Mouse (Mus musculus) embryonic facial prominence, embryonic 11.5 days (tissue): ENCODE measurements around the gene Mdp1. TPM values are rescaled to one million over a fixed set of nuclear protein-coding genes. Genes with fewer than 3 reads are reported as not detected.

Experiments used
- ATAC-seq: fragments of 200-750 bp; cut with Nextera tagmentation; replicated peaks from 2 replicates; pipeline ENCODE4 v1.8.0; 2017; ENCODE audit warnings: low read depth; ENCODE audit not compliant: insufficient number of reproducible peaks, low FRiP score, low TSS enrichment
- DNase-seq: peaks from one replicate; pipeline ENCODE4 v3.0.0-alpha.2; 2015; ENCODE audit warnings: low spot score
- H3K27ac ChIP-seq: fragments of 300-500 bp; sonication (generic); replicated peaks from 2 replicates; pipeline ENCODE4 v1.5.1; 2014; ENCODE audit warnings: mild to moderate bottlenecking, low read depth, low read length, control low read depth
- H3K27me3 ChIP-seq: fragments of 300-500 bp; sonication (generic); 2 replicates; pipeline ENCODE4 v1.6.1; 2014; ENCODE audit warnings: mild to moderate bottlenecking, low read length, moderate library complexity, mixed read lengths; ENCODE audit not compliant: control insufficient read depth, insufficient read depth
- H3K36me3 ChIP-seq: fragments of 300-500 bp; sonication (generic); replicated peaks from 2 replicates; pipeline ENCODE4 v1.6.1; 2014; ENCODE audit warnings: low read depth, mild to moderate bottlenecking, low read length, moderate library complexity, mixed read lengths; ENCODE audit not compliant: control insufficient read depth, insufficient read depth
- H3K4me1 ChIP-seq: fragments of 300-500 bp; sonication (generic); 2 replicates; pipeline ENCODE4 v1.6.1; 2014; ENCODE audit warnings: low read length, mixed read lengths; ENCODE audit not compliant: control insufficient read depth, insufficient read depth
- H3K4me2 ChIP-seq: fragments of 300-500 bp; sonication (generic); 2 replicates; pipeline ENCODE4 v1.6.1; 2014; ENCODE audit warnings: low read depth, mild to moderate bottlenecking, control low read depth, low read length, moderate library complexity
- H3K4me3 ChIP-seq: fragments of 300-500 bp; sonication (generic); 2 replicates; pipeline ENCODE4 v1.5.1; 2014; ENCODE audit warnings: low read depth, low read length, control low read depth
- H3K9ac ChIP-seq: fragments of 300-500 bp; sonication (generic); replicated peaks from 2 replicates; pipeline ENCODE4 v1.6.1; 2014; ENCODE audit warnings: mild to moderate bottlenecking, control low read depth, low read length
- H3K9me3 ChIP-seq: fragments of 300-500 bp; sonication (generic); replicated peaks from 2 replicates; pipeline ENCODE4 v1.6.1; 2016; ENCODE audit warnings: mild to moderate bottlenecking, low read length, inconsistent platforms, mixed read lengths; ENCODE audit not compliant: control insufficient read depth
- WGBS: fragments of 180-500 bp; shearing (Covaris S2); extraction: QIAGEN DNeasy Blood & Tissue Kit; methylation state at CpG from one replicate; pipeline ENCODE4 v1.1.7; 2014; 5-methylcytosine and 5-hydroxymethylcytosine counted together
- polyA plus RNA-seq: library from polyadenylated mRNA; unstranded; fragments of >200 nt; fragmentation: Nextera tagmentation; extraction: Ambion mirVana; gene quantifications from 2 replicates; pipeline ENCODE4 v1.2.1, GENCODE M21; 2014

Mdp1 gene
- polyA plus RNA-seq, 1 experiment from 2014 or later, result 63.6 TPM

DNA sequence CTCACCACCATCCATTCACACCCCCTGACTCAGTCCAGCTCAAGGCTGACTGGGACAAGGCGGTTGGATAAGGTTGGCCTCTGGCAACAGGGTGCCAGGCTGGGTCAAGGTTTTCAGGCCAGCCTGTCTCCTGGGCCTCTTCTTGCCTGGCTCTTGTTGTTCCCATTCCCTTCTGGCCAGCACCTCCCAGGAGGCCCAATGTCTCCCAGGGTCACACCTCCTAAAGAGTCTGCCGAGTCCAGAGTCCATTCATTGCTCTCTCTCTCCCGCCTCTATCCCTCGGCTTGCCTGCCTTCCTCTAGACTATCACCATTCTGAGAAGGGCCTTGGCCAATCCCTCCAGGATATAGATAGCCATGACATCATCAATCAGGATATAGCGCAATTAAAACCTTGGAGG, 2.3 kb downstream of the Mdp1 start:
- H3K4me3 ChIP-seq, result no peak overlapping the region
- WGBS, result 96% methylated on average over 5 of the region's 5 CpGs
- ATAC-seq, result no peak

DNA sequence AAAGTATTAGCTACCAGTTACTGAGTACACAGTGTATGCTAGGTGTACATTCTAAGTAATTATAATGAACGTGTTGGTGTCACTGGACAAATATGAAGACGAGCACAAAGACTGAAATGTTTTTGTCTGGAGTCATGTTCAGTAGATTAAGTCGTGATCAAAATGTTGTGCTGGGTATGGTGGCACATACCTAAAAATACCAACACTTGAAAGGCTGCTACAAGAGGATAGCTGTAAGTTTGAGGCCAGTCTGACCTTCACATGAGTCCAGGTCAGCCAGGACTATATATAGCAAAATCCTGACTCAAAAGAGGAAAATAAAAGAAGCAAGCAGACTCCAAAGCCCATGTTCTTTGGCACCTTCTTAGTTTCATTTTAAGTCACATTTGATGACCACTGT, 3.4 kb downstream of the Mdp1 start:
- Histone ChIP-seq H3K27me3 (no peaks in the 10 kb centered on the region), H3K27ac (no peak overlapping the region), H3K36me3 (no peaks in the 10 kb centered on the region; the same call in 1 of the 2 replicates), H3K4me2 (no peak overlapping the region), H3K9me3 (no peaks in the 10 kb centered on the region), H3K4me1 (no peaks in the 10 kb centered on the region), H3K9ac (no peak overlapping the region), H3K4me3 (no peak overlapping the region)
- 81% methylated on average over 3 of the region's 3 CpGs for WGBS
- DNase-seq (no peak), ATAC-seq (no peak)

More for the DNA sequence above, 2.3 kb downstream of the Mdp1 start:
- no peaks in the 10 kb centered on the region for H3K27me3 ChIP-seq
- H3K9ac ChIP-seq, result no peak overlapping the region
- H3K4me1 ChIP-seq, result no peaks in the 10 kb centered on the region
- DNase-seq, result no peak
- H3K4me2 ChIP-seq, result no peak overlapping the region
- no peak overlapping the region for H3K27ac ChIP-seq
- no peaks in the 10 kb centered on the region; the same call in 1 of the 2 replicates for H3K36me3 ChIP-seq
- H3K9me3 ChIP-seq, result no peaks in the 10 kb centered on the region

DNA sequence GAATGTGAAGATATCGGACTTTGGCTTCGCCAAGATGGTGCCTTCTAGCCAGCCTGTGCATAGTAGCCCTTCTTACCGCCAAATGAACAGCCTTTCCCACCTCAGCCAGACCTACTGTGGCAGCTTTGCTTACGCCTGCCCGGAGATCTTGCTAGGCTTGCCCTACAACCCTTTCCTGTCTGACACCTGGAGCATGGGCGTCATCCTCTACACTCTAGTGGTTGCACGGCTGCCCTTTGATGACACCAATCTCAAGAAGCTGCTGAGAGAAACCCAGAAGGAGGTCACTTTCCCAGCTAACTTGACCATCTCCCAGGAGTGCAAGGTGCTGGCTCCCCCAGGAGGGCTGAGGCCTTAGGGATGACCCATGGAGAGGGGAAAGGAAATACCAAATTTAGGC, 8.8 kb downstream of the Mdp1 start:
- Histone ChIP-seq H3K9me3 (no peaks in the 10 kb centered on the region), H3K9ac (no peak overlapping the region), H3K4me2 (no peak overlapping the region), H3K27ac (no peak overlapping the region), H3K27me3 (no peaks in the 10 kb centered on the region), H3K36me3 (no peaks in the 10 kb centered on the region), H3K4me1 (no peaks in the 10 kb centered on the region), H3K4me3 (no peak overlapping the region)
- DNase-seq (no peak), ATAC-seq (no peak)
- WGBS, result 92% methylated on average over 7 of the region's 7 CpGs

DNA sequence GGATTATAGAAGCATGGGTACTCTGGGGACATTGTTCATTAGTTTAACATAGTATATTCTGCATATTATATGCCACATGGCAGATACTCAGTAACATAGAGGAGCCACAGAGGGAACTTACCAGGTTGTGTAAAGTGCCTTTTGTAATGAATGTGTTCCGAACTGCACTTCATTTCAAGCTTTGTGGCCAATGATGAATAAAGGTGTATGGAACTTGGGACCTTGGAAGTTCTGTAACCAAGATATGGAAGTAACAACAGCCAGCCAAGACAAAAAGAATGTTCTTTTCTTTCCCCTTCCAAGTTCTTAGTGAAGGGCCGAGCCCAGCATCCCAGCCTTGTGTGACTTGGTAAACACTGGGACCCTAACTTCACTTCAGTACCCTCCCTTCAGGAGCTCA, 10.4 kb downstream of the Mdp1 start, which contains the start of gene Tssk4:
TSS of gene Tssk4 (plus strand) at position 301 of the 400 bp plus-strand sequence.
- H3K9ac ChIP-seq, result no peak within 1 kb of the TSS
- no peak within 1 kb of the TSS for H3K27ac ChIP-seq
- no peaks in the 10 kb centered on the region for H3K36me3 ChIP-seq
- no peak for ATAC-seq
- WGBS, result 88% methylated on average over 2 of the region's 2 CpGs
- no peaks in the 10 kb centered on the region for H3K27me3 ChIP-seq
- H3K4me2 ChIP-seq, result no peak within 1 kb of the TSS
- no peaks in the 10 kb centered on the region for H3K4me1 ChIP-seq
- no peak within 1 kb of the TSS for H3K4me3 ChIP-seq
- H3K9me3 ChIP-seq, result no peaks in the 10 kb centered on the region
- DNase-seq, result no peak

DNA sequence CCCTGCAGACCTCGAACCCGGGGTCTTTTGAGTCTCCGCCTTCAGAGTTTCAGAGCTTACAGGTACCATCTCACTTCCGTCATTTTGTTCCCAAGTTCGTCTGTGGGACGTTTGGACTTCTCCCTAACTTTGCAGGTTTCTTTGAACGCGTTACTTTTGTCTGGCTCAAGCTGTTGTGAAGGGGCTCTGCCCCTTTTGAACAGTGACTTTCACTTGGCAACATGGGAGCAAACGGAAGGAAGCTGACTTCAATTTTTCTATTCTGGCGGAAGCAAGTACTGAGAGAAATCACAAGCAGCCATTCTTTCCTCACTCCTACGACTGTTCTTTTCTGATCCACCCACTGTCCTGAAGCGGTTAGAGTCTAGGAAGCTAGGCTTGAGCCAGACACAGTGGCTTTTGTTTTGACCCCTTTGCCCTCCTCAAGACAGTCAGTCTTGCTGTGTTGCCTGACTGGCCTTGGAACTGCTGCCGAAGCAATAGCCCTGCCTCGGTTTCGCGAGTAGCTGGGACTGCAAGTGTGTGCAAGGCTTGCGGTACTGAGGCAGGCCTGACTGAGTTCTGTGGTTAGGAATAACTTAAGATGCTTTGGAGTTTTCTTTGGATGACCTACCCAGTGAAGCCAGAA, 15.9 kb downstream of the Mdp1 start:
- no peak for DNase-seq
- no peaks in the 10 kb centered on the region for H3K27me3 ChIP-seq
- no peak for ATAC-seq
- H3K36me3 ChIP-seq, result no peaks in the 10 kb centered on the region; the same call in 1 of the 2 replicates
- H3K9ac ChIP-seq, result peak overlapping the region; percentile 96
- WGBS, result 22% methylated on average over 17 of the region's 17 CpGs
- H3K4me2 ChIP-seq, result peak overlapping the region; percentile 50
- no peaks in the 10 kb centered on the region for H3K4me1 ChIP-seq
- no peak overlapping the region for H3K27ac ChIP-seq
- no peaks in the 10 kb centered on the region for H3K9me3 ChIP-seq
- peak overlapping the region; percentile 93 for H3K4me3 ChIP-seq

DNA sequence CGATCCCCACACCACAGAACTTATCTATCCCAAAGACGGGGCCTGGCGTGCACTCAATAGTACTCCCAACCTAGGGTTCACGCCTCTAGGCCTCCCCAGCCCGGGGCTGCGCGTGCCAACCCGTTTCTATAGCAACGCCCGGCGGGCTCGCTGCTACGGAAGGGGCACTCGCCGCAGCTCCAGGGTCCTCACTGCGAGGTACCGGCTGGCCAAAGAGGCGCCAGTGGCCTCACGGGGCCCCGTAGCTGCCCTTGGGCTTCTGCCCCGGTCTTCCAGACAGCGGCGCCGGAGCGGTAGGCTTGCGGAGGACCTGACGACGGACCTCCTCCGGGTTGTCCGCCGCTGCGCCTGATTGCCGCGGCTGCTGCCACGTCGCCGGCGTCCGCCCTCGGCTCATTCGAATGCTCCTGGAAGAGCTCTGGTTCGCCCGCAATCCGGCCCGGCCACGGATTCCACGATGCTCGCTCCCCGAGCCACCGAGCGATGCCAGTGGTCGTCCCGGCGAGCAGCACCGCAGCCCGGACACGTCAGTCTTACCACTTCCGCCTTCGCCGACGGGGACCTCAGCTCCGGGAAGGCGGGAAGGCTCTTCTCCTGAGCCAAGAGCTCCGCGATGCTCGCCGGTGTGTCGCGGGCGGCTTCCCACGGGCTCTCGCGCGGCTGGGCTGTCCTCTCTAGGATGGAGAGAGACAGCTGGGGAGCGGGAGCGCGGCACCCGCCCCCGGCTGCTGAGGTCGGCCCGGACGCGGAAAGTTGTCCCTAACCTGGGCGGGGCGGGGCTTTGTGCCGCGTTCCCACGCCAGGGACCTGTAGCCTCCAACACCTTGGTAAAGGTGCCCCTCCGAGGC, 17.0 kb downstream of the Mdp1 start, which contains the start of gene Tm9sf1:
TSS of gene Tm9sf1 (minus strand) at position 747 of the 848 bp plus-strand sequence.
- WGBS, result under 1% methylated on average over 89 of the region's 89 CpGs
- Histone ChIP-seq H3K9ac (peak within 1 kb of the TSS; percentile 96), H3K4me3 (peak within 1 kb of the TSS; percentile 93), H3K27me3 (no peaks in the 10 kb centered on the region), H3K9me3 (no peaks in the 10 kb centered on the region), H3K36me3 (peaks cover 2% of the 10 kb centered on the region; the same call in 1 of the 2 replicates), H3K4me1 (no peaks in the 10 kb centered on the region), H3K4me2 (peak within 1 kb of the TSS; percentile 50), H3K27ac (peak within 1 kb of the TSS; percentile 95)
- peak; percentile 82 for DNase-seq
- peak; percentile 78 for ATAC-seq

DNA sequence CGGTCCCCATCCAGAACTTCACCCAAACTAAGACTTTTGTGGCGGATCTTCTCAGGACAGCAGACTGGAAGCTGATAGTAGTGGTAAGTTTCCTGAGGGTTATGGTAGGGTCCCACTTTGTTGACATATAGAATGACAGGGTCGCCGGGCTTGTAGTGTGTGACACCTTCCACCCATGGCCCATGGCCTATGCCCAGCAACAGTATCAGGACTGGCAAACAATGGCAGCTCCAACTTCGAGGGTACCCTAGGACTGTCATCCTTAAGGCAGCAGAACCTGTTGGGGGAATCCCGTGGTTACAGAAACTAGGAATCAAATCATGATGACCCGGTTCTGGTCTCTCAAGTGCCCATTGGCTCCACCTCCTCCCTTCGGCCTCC, 17.6 kb downstream of the Mdp1 start:
- DNase-seq (no peak), ATAC-seq (peak; percentile 25; the same call in 1 of the 2 replicates)
- Histone ChIP-seq H3K9ac (peak overlapping the region; percentile 96), H3K36me3 (peaks cover 2% of the 10 kb centered on the region; the same call in 1 of the 2 replicates), H3K27ac (peak overlapping the region; percentile 95; the same call in 1 of the 2 replicates), H3K4me2 (peak overlapping the region; percentile 50), H3K4me1 (no peaks in the 10 kb centered on the region), H3K27me3 (no peaks in the 10 kb centered on the region), H3K9me3 (no peaks in the 10 kb centered on the region), H3K4me3 (peak overlapping the region; percentile 93)
- WGBS, result 22% methylated on average over 8 of the region's 8 CpGs

DNA sequence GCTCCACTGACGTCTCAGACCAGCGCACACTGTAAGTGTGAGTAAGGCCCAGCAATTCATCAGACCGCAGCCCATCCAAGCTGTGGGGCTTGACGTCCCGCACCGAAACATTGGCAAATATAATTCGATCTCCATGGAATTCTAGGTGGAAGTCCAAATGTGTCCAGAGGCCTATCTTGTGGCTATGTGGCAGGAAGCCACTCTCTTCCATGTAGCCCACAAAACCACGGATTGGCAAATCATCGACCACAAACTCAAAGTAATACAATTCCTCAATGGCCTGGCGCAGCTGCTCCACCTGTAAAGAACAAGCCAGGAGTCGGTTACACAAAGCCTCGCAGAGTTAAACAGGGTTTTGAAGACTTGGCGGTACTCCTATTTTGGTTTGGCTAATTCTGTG, 19.0 kb downstream of the Mdp1 start:
- Histone ChIP-seq H3K9me3 (no peaks in the 10 kb centered on the region), H3K9ac (no peak overlapping the region), H3K36me3 (peaks cover 6% of the 10 kb centered on the region), H3K4me1 (no peaks in the 10 kb centered on the region), H3K4me3 (no peak overlapping the region), H3K27ac (no peak overlapping the region), H3K4me2 (no peak overlapping the region), H3K27me3 (no peaks in the 10 kb centered on the region)
- ATAC-seq (no peak), DNase-seq (no peak)
- 96% methylated on average over 13 of the region's 13 CpGs for WGBS
